ENCODE assay signal across 20 mouse cellular contexts in the genomic region with DNA sequence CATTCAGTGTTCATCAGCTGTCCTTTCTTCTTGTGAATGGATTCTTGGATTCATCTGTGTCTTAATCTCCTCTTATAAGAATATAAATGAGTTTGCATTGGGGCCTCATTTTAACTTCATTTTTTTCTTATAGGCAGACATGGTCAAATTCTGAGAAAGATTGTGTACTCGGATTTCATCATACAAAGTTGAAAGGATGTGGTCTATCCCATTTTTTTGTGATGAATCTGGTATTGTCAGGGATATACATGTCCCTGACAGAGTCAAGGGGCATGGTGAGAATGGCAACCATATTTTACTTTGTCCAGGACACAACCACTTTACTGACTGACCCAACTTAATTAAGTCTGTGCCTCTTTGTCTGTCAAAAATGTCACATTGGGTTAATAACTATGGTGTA.
A peak's percentile ranks its signal among the peaks of the same experiment; 100 is the strongest.
DNase-seq lines count a peak whose midpoint lies in the region; TF ChIP-seq lines count a peak whose summit lies in the region.
"Had no signal": no experiment of that assay in that cellular context is flagged by ENCODE, and none has a peak within 500 bp of the region (broad histone marks: within the 10 kb centered on the region; RNA-seq: fewer than 3 reads in every experiment).

No protein-coding gene starts in this region.

- H3K4me1 ChIP-seq in hindbrain, embryonic 10.5 days (replicated peaks): no peaks in the 10 kb centered on the region
- H3K4me1 ChIP-seq: embryonic facial prominence, embryonic 13.5 days; embryonic facial prominence, embryonic 15.5 days; forebrain, embryonic 13.5 days had no signal

- H3K4me3 ChIP-seq in C2C12 (ENCODE audit: insufficient read depth, poor library complexity, severe bottlenecking) (no peak overlapping the region), myocyte (no peak overlapping the region)
- no peak overlapping the region for H3K4me3 ChIP-seq in hindbrain, embryonic 10.5 days
- H3K4me3 ChIP-seq: embryonic facial prominence, embryonic 13.5 days; embryonic facial prominence, embryonic 15.5 days; forebrain, embryonic 13.5 days; forebrain, embryonic 15.5 days had no signal

- DNase-seq in 3T3-L1 (ENCODE audit: low read depth, low spot score): peak; percentile 88
- DNase-seq in gastrocnemius, postnatal 14 days: no peak
- DNase-seq in hindbrain, embryonic 10.5 days (ENCODE audit: low spot score): no peak
- DNase-seq: adrenal gland, postnatal 10 days; adrenal gland, postnatal 25 days; B cell, adult 2 months; cerebellum, adult 11 months; cerebellum, adult 18-20 months; cerebellum, adult 8-10 months; cerebellum, adult 9-11 months; cerebellum, postnatal 14 days; cerebellum, postnatal 36 days; embryo, embryonic 11 days; forebrain, postnatal 0 days had no signal

- H3K9me3 ChIP-seq in hindbrain, embryonic 10.5 days: no peaks in the 10 kb centered on the region
- H3K9me3 ChIP-seq: embryonic facial prominence, embryonic 13.5 days; embryonic facial prominence, embryonic 15.5 days; forebrain, embryonic 13.5 days; forebrain, embryonic 15.5 days had no signal

- H3K27me3 ChIP-seq in C2C12 (ENCODE audit: control insufficient read depth, insufficient read depth, insufficient read length) (no peaks in the 10 kb centered on the region), myocyte (ENCODE audit: control insufficient read depth, insufficient read depth, insufficient read length) (no peaks in the 10 kb centered on the region)
- no peaks in the 10 kb centered on the region for H3K27me3 ChIP-seq in hindbrain, embryonic 10.5 days (ENCODE audit: insufficient read depth, poor library complexity, severe bottlenecking)
- H3K27me3 ChIP-seq: embryonic facial prominence, embryonic 13.5 days; embryonic facial prominence, embryonic 15.5 days; forebrain, embryonic 13.5 days; forebrain, embryonic 15.5 days had no signal

- no peak overlapping the region for H3K27ac ChIP-seq in hindbrain, embryonic 10.5 days
- H3K27ac ChIP-seq: embryonic facial prominence, embryonic 13.5 days; embryonic facial prominence, embryonic 15.5 days; forebrain, embryonic 13.5 days; forebrain, embryonic 15.5 days had no signal

- H3K79me3 ChIP-seq in C2C12 (ENCODE audit: low read depth): no peaks in the 10 kb centered on the region

- 91% methylated on average over 1 of the region's 1 CpGs for WGBS in hindbrain, embryonic 10.5 days

- no peak for TF ChIP-seq POLR2A in myocyte (IDR thresholded peaks at IDR 0.05; ENCODE audit: insufficient read length, low read depth)

- H3K4me2 ChIP-seq in myocyte (ENCODE audit: low read depth): peak overlapping the region; percentile 57
- H3K4me2 ChIP-seq: embryonic facial prominence, embryonic 13.5 days; embryonic facial prominence, embryonic 15.5 days; forebrain, embryonic 13.5 days; forebrain, embryonic 15.5 days had no signal

- H3K79me2 ChIP-seq in C2C12 (ENCODE audit: control insufficient read depth, insufficient read depth) (no peaks in the 10 kb centered on the region), myocyte (ENCODE audit: control insufficient read depth, insufficient read depth) (no peaks in the 10 kb centered on the region)

- intact Hi-C loops in gastrocnemius, postnatal 14 days (cut with DNase I; ENCODE audit: low total_unique reads): no loop called here

- no peak for TF ChIP-seq CTCF in C2C12 (IDR thresholded peaks at IDR 0.05; ENCODE audit: control insufficient read depth, insufficient read depth, insufficient read length)

- no peak overlapping the region for H3ac ChIP-seq in C2C12 (ENCODE audit: control insufficient read depth, insufficient read length, low read depth)
- H3ac ChIP-seq in myocyte (ENCODE audit: control insufficient read depth, insufficient read length): no peak overlapping the region

- H3K36me3 ChIP-seq in C2C12 (ENCODE audit: control insufficient read depth, insufficient read depth): no peaks in the 10 kb centered on the region
- H3K36me3 ChIP-seq in myocyte (ENCODE audit: control insufficient read depth, insufficient read depth): no peaks in the 10 kb centered on the region
- no peaks in the 10 kb centered on the region for H3K36me3 ChIP-seq in hindbrain, embryonic 10.5 days
- H3K36me3 ChIP-seq: embryonic facial prominence, embryonic 13.5 days; embryonic facial prominence, embryonic 15.5 days; forebrain, embryonic 15.5 days had no signal

TF ChIP-seq in C2C12, 6 proteins besides CTCF, POLR2A, EP300 and RAD21:
- peak; percentile 76 for TF ChIP-seq CEBPB (IDR thresholded peaks at IDR 0.05; ENCODE audit: low read depth)
- TF ChIP-seq MYOG (IDR thresholded peaks at IDR 0.05; ENCODE audit: control insufficient read depth, extremely low read depth, insufficient read length): no peak

TF ChIP-seq in myocyte, 11 proteins besides CTCF, POLR2A, EP300 and RAD21:
- TF ChIP-seq SRF (IDR thresholded peaks at IDR 0.05; ENCODE audit: control insufficient read depth, insufficient read length, low read depth): no peak
- peak; percentile 65 for TF ChIP-seq CEBPB (IDR thresholded peaks at IDR 0.05; ENCODE audit: insufficient read depth, poor library complexity, severe bottlenecking)
